Mouse (Mus musculus) heart, postnatal 4 days (tissue): ENCODE data around the gene Tmub2. TPM values are rescaled to one million over a fixed set of nuclear protein-coding genes. Genes with fewer than 3 reads are reported as not detected.
"Not testable (repeated sequence)": the region's sequence is repeated elsewhere in the genome, so short reads cannot be mapped to it uniquely, and the experiment has no call there.

ENCODE experiments used
- DNase-seq: peaks from one replicate; pipeline ENCODE4 v3.0.0; 2021
- total RNA-seq, 2 experiments: library from RNA; stranded (reverse); gene quantifications; 2 replicates each; pipeline ENCODE4 v1.2.3; 2021

Gene Tmub2
- total RNA-seq, 2 experiments from 2014 or later: 26.6 to 27.7 TPM

DNA sequence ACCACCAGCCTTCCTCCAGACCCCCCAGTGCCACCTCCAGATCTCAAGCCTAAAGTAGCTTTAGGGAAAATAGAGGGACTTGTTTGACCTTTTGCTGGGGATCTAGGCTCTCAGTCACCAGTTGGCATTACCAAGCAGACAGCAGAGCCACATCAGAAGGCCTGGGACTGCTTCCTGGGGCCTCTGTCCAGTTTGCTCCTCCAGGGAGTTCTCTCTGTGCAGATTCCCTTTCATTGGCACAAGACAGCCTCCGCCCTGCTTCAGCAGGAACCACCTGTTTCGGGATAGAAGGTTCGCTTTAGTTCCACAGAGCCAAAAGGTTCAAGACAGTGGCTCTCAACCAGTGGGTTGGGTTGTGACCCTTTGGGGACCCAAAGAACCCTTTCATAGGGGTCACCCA lies 5.1 kb upstream of the Tmub2 start:
- DNase-seq: no peak

DNA sequence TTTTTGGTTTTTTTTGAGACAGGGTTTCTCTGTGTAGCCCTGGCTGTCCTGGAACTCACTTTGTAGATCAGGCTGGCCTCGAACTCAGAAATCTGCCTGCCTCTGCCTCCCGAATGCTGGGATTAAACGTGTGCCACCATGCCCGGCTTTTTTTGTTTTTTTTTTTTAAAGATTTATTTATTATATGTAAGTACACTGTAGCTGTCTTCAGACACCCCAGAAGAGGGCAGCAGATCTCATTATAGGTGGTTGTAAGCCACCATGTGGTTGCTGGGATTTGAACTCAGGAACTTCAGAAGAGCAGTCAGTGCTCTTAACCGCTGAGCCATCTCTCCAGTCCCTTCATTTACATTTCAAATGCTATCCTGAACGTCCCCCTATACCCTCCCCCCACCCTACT lies 4.5 kb upstream of the Tmub2 start:
- DNase-seq: not testable (repeated sequence)

DNA sequence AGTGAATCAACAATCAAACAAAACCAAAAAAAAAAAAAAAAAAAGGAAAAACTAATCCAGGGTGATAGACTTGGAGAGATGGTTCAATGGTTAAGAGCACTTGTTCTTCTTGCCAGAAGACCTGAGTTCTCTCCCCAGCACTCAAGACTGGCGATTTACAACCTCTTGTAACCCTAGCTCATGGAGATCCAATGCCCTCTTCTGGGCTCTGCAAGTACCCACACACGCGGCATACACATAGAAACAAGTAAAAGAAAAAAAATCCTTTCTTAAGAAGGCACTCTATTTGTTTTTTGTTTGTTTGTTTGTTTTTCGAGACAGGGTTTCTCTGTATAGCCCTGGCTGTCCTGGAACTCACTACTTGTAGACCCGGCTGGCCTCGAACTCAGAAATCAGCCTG lies 809 bp upstream of the Tmub2 start:
- no peak for DNase-seq

DNA sequence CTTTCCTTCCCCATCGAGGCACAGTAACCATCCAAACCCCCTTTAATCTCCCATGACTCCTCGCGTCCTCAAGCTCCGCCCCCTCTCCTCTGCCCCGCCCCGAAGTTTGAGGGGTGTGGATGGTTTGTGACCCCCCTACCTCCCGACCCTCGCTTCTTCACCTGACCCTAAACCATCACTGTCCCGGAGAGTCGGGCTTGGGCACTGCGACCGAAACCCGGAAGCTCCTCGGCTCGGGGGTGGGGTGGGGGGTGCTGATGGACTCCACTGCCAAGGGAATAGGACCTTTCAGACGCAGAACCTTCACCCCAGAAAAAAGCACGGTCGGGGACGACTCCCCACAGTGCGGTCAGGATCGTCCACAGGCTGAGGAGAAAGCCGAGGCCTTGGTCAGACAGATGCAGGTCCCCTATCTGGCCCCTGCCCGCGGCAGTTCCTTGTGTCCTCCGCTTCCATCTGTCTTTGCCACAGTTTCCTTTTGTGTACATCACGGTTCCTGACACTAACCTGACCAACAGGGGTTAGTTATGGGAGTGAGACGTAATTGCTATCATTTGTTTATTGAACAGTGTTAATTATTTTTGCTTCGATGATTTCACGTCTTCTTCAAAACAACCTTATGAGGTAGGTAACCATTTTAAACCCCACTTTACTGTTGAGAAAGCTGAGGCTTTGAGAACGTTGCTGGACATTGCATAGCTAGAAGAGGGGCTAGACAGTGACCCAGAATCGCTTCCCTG lies 534 bp downstream of the Tmub2 start:
- DNase-seq: no peak

DNA sequence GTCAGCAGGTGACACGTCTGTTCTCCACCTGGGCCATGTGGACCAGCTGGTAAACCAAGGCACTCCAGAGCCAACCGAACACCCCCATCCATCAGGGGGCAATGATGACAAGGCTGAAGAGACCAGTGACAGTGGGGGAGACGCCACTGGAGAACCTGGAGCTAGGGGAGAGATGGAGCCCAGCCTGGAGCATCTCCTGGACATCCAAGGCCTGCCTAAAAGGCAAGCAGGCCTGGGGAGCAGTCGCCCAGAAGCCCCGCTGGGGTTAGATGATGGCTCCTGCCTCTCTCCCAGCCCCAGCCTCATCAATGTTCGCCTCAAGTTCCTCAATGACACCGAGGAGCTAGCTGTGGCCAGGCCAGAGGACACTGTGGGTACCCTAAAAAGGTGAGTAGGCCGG lies 2.8 kb downstream of the Tmub2 start:
- no peak for DNase-seq

DNA sequence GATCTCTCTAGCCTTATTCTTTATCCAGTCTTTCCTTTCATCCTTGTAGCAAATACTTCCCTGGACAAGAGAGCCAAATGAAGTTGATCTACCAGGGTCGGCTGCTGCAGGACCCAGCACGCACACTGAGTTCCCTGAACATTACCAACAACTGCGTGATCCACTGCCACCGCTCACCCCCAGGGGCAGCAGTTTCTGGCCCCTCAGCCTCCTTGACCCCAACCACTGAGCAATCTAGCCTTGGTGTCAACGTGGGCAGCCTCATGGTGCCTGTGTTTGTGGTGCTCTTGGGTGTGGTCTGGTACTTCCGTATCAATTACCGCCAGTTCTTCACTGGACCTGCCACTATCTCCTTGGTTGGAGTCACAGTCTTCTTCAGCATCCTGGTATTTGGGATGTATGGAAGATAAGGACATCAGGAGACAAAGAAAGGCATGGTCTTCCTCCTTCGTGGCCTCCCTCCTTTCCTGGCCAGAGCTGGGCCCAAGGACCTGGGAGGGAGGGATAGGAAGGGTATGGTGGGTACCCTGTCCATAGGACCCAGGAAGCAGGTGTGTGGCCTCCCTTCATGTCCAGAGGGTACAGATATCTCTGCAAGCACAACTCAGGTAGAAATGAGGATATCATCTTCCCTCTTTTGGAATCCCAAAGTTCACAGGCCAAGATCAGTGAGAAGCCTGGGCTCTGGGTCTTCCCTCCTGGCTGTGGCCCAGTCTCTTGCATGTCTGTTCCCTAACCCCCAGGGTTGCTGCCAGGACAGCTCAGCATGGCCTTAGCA lies 3.5 kb downstream of the Tmub2 start:
- no peak for DNase-seq

DNA sequence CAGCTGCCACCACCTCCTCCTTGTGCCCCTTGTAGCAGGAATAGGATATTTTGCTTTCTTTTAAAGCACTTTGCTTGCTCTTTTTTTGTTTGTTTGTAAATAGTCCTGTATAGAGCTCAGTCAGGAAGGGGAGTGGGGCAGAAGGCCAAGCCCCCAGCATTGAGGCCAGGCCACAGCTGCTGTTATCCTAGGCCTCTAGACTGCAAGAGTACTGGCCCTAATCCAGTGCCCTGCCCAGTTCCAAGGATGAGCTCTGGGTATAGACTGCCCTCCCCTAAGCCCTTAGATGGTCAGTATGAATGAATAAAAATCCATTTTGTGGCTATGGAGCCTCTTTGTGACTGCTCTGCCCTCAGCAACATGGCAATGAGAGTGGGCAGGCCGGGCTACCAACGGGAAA lies 4.2 kb downstream of the Tmub2 start:
- DNase-seq: peak; percentile 30

DNA sequence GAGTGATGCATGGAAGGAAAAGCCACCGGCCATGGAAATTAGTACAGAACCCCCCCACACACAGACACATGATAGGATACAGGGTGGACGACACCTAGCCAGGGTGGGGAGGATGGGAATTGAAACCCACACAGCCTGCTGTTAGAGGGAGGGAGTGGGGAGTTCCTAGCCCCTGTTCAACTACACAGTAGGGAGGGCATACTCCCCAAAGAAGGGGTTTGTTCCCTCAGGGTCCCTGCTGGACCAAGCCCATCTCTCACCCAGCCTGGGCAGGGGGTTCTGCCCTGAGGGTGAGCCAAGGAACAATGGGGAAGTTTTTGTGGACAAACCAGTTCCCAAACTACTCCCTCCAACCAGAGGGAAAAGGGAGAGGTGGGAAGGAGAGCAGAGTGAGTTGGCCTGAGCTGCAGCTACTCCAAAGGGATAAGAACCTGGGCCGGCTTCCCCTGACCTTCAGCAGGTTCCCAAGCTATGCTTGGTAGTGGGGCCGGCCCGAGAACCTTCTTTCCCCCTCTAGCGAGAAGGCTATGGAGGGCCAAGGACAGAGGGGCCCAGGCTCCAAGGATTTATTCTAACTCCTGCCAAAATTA lies 4.9 kb downstream of the Tmub2 start:
- DNase-seq: no peak

DNA sequence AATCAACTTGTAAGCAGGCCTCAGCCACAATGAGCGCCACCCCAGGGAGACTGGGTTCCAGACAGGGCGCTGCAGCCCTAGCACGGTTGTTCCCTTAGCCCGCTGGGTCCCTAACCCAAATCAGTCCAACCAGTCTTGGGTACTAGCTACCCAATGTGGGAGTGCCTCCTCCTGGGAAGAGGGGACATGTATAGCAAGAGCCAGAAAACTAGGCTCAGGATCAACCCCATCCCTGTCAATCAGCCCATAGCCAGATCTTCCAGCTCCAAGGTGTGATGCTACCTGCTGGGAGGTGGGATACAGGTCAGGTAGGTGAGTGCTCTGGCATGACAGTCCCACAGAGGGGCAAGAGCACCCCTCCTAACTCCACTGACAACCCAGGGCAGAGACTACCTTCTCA lies 5.4 kb downstream of the Tmub2 start:
- DNase-seq: no peak

DNA sequence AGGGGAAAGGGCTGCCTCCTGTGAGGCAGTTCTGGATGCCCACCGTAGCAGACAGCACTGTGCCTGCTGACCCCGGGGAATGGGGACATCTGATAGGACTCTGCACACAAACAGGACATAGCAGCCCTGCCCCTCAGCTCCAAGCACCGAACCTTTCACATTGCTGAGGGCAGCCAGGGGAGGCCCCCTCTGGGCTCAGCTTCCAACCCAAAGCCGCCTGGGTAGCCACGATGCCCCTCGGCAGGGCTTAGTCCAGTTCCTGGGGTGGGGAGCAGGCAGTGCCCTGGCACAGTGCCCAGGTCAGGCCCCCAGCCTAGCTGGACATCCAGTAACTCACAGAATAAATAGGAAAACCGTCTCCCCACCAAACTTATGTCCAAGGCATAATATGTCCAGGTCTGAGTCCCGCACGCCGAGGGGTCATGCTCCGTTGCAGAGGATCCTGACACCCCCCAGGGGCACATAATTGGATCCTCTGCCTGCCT lies 6.4 kb downstream of the Tmub2 start:
- DNase-seq: peak; percentile 20

DNA sequence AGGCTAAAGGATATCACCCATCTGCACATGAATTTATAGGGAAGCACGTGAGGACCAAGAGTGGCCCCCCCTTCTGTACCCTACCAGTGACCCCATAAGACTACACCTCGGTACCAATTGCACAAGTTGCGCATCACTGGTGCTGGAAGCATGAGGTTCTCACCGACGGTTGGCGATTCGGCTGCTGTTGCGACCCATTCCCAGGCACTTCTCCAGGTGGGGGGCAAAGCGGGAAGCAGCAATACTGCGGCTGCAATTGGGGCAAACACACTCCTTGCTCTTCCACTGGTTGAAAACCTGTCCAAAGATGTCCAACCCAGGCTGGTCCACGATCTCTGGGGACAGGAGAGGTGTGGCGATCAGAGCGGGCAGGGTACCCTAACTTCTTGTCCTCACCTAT lies 9.2 kb downstream of the Tmub2 start:
- DNase-seq: no peak

DNA sequence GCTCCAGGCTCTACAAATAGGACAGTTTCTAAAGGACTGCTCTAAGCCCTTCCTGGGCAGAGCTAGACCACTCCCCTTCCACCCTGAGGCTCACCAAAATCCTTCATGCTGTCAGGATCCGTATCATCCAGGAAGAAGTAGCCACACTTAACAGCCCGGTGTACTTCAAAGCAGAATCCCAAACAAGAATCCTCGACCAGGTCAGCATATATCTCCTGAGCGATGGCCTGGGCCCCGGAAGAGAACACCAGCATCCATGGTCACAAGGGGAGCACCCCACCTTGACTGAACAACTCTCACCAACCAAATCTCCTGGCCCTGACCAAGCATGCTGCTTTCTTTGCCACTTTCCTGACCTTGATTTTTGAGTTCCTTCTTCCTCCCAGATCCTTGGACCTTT lies 9.7 kb downstream of the Tmub2 start:
- DNase-seq: no peak

DNA sequence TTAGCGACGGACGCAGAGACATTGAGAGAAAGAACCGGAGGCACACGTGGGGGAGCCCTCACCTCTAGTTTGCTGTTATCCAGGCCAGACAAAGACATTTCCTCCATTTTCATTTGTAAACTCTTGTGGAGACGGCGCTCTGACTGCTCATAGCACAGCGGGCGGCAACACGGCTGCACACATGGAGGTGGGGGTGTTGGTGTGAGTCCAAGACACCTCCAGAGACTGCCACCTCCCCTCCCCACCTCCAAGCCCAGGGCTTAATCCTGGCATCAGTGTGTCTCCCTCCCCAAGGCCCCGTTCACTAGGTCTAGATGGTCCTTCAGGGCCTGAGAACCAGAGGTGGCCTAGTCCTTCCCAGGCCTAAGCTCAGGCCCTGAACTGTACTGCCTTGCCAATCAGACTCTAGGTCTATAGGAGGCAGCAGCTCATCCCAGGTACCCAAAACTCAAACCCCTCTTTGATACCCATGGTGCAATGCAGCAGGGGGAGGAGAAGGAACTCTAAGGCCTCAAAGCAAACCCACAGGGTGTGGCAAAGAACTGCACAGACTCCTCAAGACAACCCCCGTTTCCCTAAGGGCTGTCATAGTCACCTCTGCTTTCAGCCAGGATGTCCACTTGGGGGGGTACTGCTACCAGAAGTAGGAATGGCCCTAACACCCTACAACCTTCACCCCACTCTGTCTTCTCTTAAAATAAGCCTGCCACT lies 10.3 kb downstream of the Tmub2 start:
- peak; percentile 26 for DNase-seq

DNA sequence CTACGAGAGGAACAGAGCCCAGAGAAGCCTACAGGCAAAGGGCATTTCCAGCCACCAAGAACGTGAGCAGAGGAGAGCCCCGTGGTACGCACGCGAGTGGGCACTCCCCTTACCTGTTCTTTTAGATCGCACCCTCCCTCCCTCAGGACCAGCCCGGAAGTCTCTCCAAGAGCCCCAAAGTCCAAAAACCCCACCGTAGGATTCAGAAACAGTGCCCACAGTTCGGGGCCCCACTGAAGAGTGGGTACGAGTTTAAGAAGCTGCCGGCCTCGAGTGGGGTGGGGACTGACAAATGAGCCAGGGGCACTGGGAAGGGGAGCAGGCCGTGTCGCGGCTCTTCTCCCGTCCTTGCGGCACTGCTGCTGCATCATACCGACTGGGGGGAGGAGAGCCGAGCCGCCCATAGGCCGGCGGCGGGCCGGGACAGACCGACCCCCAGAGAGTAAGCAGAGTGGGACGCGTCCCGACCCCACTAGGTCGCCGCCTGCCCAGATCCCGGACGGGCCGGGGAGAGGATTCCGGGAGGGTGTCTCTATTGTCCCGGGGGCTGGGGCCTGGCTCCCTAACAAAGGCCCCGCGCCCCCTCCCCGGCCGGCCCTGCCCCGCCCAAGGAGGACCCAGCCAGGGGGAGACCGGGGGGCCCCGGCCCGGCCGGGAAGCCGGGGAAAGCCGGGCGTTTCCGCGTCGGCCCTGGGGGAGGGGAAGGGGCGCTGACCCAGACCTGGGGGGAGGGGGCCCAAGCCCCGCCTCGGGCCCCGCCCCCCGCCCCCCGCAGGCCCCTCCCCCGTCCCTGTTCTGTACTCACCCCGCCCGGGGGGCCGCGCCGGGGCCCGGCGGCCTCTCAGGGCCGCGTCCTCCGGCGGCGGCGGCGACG lies 11.1 kb downstream of the Tmub2 start:
- DNase-seq: peak; percentile 72

DNA sequence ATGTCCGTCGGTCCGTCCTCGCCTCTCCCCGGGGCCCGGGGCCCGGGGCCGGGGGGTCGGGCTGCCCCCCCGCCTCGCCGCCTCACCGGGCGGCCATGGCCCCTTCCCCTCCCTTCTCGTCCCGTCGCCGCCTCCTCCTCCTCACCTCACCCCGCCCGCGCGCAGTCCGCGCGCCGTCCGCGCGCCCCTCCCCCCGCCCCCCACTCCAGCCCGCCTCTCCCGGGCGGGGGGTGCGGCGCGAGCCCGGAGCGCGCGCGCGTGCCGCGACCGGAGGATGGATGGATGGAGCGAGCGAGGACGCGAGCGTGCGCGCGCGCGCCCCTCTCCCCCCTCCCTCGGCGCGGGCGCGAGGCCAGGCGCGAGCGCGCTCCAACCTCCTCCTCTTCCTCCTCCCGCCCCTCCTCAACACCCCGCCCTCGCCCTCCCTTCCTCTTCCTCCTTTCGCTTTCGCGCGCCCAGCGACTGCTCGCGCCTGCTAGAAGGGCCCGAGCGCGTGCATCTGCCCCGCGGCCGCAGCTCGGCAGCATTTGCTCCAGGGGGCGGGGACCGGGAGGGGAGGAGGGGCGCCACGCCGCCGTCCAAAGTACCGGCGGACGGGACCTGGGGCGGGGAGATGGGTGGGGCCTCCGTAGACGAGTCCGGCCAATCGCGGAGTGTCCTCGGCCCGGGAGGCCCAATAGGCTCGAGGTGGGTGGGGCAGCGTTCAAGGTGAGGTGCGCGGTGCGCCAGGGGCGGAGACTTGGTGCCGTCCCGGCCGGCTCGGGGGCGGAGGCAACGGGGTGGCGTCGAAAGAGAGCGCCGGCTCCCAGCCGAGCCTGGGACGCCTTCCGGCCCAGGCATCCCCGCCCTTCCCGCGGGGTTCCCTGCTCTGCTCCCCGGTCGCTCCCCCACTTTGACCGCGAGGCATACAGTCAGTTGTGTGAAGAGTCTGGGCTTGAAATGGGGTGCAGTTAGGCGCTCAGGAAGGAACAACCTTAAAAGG lies 12.1 kb downstream of the Tmub2 start, which contains the start of gene Atxn7l3:
Atxn7l3 (minus strand) TSS at position 141 of the 982 bp plus-strand sequence.
- DNase-seq: peak; percentile 99

DNA sequence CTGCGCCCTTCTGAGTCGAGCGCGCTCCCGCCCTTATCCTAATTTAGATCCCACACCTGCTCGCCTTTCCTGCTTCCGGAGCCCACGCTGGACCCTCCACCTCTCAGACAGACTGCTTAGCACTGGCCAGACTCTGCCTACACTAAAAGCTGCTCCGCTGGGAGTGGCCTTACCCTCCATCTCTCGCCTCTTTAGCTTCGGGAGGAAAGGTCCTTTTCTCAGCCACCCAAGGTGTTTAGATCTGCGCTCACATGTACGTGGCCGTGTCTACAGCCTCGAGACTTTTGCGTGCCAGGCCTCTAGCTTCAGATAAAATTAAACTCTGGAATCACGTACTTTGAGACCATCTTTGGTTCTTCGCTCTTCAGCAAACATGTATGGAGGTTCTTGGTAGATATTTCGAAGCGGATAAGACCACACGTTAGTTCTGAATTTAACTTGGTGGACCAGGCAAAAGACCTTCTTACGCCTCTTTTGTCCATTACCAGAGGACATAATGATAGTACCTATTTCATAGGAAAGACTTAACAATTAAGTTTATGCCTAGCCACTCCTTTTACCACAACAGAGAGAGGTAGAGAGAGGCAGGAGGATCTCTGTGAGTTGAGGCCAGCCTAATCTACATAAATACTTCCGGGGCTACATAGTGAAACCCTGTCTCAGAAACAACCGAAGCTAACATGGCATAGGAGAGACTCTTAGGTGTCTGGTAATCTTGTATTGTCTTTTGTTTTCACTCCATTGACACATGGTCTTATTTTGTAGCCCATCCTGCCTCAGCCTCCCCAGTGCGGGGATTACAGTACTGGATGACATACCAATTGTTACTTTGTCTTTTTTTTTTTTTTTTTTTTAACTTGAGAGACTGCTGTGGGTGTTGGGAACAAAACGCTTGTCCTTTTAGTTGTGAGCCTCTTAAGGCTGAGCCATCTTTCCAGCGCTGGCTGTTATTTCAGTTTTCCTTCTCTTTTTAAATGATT lies 13.1 kb downstream of the Tmub2 start:
- DNase-seq: no peak

DNA sequence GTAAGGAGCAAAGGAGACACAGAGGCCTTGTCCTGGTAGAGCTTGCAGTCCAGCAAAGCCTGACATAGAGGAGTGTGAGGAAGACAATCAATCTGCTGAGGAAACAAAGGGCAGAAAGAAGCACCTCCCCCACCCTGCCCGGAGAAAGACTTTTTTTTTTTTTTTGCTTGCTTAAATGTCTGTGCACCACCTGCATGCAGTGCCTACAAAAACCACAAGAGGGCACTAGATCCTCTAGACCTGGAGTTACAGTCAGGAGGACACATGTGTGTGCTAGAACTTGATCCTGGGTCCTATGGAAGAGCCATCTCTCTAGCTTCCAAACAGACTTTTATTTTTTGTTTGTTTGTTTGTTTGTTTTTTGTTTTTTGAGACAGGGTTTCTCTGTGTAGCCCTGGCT lies 15.1 kb downstream of the Tmub2 start:
- DNase-seq: peak; percentile 77

DNA sequence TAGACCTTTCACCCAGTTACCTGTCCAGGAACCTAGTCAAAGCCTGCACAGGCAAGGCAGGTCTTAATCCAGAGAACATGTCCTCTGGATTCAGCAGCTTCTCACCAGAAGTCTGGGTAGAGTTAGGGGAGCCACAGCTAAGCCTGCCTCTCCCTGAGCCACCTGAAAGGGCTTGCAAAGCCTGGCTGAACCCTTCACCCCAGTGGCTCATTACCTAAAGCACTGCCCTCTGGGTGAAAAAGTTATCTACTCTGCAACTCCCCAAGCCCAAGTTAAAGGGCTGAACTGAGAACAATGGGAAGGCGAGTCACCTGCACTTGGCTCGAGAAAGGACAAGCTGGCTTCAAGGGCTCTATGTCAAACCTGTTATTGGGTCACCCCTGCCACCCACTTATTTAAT lies 19.4 kb downstream of the Tmub2 start:
- no peak for DNase-seq

DNA sequence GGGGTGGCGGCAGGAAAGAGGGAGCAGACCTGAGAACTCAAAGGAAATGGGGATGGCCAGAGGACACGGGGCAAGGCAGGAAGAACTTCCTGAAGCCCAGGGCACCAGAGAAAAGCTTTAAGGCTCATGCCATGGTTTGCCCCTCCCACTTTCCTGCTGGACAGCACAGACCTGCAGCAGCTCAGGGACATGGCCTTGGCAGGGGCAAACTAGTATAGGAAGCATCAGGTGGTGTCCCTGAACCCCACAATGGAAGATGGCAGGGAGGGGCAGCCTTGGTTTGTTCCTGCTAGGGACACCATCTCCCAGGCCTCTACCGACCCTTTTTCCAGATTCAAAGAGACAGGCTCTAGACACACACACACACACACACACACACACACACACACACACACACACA lies 20.6 kb downstream of the Tmub2 start:
- DNase-seq: no peak
